Mouse (Mus musculus) lung, postnatal 0 days (tissue): Measurements from ENCODE around the gene C1qtnf2.

ENCODE experiments used
- CTCF ChIP-seq: IDR thresholded peaks from 2 replicates; pipeline ENCODE4 v1.5.1; 2016; ENCODE audit warnings: antibody characterized with exemption, mild to moderate bottlenecking
- EP300 ChIP-seq: IDR thresholded peaks from 2 replicates; pipeline ENCODE4 v1.6.1; 2016; ENCODE audit warnings: antibody characterized with exemption, mild to moderate bottlenecking, control low read depth

DNA sequence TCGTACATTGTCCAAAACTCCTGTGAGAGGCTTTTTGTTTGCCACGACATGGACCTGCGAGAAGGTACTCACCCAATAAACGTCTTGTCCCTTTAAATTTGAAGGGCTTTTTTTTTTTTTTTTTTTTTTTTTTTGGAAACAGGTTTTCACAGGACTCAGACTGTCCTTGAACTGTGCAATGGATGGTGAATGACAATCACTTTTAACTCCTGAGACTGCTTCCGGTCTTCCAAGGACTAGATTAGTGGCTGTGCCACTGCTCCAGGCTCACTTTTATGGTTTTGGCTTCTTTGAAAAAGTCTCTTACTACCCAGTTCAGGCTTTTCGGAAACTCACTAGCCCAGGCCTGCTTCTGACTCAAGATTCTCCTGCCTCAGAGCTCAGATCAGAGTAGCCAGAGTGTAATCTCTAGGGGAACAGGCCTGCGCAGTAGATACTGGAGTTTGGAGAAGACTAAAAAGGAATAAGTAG is 47.6 kb upstream of the C1qtnf2 start:
- TF ChIP-seq CTCF (no peak), EP300 (no peak)
